Mouse (Mus musculus): Measurements from ENCODE around the gene Dcst1.

Gene Dcst1

DNA sequence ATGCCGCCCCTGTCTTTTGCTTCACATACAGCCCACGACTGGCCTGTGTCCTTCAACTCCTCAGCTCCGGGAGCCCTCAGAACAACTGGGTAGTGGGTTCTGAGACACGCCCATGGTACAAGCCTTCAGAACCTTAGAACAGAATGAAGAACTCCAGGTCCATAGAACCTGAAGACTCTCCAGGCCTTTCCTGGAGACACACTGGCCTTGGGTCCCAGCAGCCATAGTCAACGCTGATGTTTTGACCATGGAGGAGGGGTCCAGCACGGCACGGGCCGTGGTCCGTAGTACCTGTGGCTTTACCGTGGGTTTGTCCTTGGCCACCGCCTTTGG, at the start of gene Dcst1:
Dcst1 (minus strand) TSS at position 101 of the 333 bp plus-strand sequence.
- DNase-seq (ENCODE audit: extremely low spot score, low spot score): no peak

DNA sequence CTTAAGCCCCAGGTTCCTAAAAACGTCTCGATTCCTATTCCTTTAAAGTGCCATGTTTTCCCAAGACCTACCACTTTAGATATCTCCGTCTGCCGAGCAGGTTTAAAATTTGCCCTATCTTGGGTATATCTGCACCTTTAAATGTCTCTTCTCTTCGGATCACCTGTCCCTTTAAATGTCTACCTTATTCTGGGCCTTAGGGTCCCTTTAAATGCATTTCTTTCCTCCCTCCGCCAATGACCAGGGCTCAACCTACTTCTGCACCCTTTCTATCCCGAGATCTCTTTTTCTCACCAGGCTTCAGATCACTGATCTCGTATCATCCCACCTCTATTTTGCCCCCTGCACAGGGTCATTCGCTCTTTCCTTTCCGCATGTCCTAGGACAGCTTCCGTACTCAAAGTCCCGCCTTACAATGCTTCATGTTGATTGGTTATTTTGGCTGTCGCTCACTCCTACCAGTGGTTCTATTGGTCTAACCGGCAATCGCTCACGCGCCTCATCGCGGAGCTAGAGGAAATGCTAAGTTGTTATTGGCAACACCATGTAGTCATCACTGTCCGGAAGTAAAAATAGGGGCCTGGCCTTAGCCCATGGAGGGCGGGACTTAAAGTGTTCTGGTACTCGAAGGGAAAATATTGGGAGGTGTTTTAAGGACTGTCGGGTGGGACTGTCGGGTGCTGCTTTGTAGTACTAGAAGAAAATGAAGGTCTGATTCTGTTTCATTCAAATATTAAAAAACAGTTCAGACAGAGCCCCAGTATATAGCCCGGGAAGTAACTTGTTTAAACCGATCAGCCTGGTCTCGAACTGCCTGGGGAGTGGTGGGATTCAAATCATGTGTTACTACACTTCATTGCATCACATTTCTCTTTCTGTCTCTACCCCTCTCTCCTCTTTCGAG, 46.7 kb upstream of the Dcst1 start, which contains the start of gene Flad1:
Flad1 (minus strand) TSS at position 381 of the 904 bp plus-strand sequence.
- DNase-seq (ENCODE audit: extremely low spot score, low spot score): peak; percentile 97

- no peak for DNase-seq (ENCODE audit: extremely low spot score, low spot score)
Observed at GRCm38 (mm10) chr3:89410864-89411263, 45.8 kb upstream of the Dcst1 start.

GRCm38 (mm10) chr3:89409701-89410100, 44.6 kb upstream of the Dcst1 start:
- no peak for DNase-seq (ENCODE audit: extremely low spot score, low spot score)

DNA sequence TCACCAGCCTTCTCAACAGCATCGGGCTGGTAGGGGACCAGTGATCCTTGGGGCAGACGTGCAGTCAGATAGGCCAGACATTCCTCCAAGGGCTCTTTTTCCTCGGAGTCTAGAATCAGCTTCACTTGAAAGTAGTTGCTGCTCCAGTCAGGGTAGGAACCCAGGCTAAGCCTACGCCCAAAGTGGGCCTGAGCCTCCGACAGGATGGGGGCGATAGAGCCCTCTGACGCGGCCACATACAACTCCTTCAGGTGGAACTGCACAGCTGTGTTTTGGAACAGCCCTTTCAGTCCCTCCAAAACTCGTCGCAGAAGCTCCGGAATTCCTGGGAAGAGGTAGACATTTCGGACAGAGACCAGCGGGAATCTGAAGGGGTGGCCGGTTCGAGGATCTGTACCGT, 43.4 kb upstream of the Dcst1 start:
- no peak for DNase-seq (ENCODE audit: extremely low spot score, low spot score)

DNA sequence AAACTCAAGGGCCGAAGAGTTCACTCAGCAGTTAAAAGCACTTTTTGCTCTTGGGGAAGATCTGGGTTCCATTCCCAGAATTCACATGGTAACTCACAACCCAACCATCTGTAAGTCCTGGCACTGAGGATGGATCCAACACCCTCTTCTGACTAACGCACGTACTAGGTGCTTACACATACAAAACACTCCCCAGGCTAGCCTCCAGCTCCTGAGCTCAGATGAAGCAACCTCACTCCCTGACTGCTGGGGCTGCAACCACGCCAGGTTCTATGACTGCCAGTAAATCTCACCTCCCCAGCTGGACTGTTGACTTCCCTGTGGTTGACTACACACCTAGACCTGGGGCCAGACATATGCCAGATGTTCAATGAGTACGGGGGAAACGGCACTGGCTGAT, 41.8 kb upstream of the Dcst1 start:
- DNase-seq (ENCODE audit: extremely low spot score, low spot score): no peak

DNA sequence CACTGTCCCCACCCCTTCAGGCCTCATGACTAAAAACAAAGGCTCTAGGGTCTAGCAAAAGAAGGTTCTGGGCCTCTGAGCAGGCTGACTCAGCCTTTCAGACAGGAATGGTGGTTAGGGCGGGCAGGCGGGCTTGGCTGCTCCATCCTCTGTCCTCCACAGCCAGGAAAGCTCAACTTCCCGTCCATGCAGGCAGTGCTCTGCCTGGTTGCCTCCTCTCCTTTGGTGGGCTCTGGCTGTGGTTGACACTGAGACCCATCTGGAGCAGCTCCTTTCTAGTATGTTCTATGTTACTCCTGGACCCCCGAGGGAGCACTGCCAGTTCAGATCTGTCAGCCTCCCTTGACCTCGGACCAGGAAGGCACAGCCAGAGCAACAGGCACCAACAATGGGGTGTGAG, 37.6 kb upstream of the Dcst1 start, which contains the start of gene Lenep:
Lenep (minus strand) TSS at position 101 of the 400 bp plus-strand sequence.
- no peak for DNase-seq (ENCODE audit: extremely low spot score, low spot score)

DNA sequence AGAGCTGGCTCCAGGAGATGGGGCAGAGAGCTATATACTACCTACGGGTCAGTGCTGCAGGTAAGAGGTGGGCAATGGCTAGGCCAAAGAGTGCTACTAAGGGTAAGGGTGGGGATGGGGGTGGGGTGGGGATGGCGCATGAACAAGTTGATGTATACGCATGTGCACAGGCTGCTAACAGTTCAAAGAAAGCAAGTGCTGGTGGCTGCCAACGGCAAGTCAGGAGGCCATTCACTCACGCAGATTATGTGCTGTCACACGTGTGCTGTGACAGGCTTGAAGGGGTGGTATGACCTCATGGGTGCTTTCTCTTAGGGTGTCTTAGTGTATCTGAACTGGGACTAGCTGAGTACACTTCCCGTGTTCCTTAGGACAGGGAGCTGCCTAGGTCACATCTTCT, 36.3 kb upstream of the Dcst1 start:
- DNase-seq (ENCODE audit: extremely low spot score, low spot score): no peak

DNA sequence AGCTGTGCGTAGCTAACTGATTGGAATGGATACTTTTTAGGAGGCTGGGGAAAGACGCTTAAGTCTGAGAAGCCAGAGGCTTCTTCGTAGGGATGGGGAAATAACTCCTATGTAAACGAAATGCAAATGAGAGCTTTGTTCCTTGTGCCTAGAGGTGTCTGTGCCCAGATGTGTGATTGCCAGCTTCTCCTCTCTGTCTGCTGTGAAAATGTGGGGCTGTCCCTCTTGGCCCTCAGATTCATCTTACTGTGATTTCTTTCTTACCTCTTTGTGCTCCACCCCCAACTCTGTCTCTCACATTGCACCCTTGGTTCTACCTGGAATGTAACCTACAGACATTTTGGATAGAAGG, 31.6 kb upstream of the Dcst1 start:
- no peak for DNase-seq (ENCODE audit: extremely low spot score, low spot score)

GRCm38 (mm10) chr3:89395806-89396653, 31.0 kb upstream of the Dcst1 start:
- peak; percentile 75 for DNase-seq (ENCODE audit: extremely low spot score, low spot score)

GRCm38 (mm10) chr3:89395419-89395805, 30.4 kb upstream of the Dcst1 start:
- no peak for DNase-seq (ENCODE audit: extremely low spot score, low spot score)

GRCm38 (mm10) chr3:89394894-89395256, 29.8 kb upstream of the Dcst1 start:
- DNase-seq (ENCODE audit: extremely low spot score, low spot score): peak; percentile 76

- peak; percentile 84 for DNase-seq (ENCODE audit: extremely low spot score, low spot score)
Observed at GRCm38 (mm10) chr3:89394006-89394893, 29.2 kb upstream of the Dcst1 start, which contains the start of gene Zbtb7b. TSS of gene Zbtb7b (minus strand) at chr3:89394776.

DNA sequence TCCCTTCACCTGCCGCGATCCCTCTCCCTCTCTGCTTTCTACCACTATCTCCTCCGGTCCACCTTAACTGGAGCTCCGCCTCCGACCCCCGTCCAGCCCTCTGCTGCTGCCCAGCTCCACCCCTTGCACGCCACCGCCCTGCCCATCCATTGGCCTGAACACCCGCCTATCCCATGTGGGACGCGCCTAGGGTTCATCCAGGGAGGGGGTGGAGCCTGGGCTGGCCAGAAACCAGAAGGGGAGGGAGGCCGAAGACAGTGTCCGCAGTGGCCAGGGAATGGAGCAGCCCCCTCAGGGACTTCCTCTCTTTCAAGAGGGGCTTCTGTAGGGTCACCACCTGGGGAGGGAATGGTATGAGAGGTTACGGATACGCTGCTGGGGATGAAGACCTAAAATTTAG, 28.6 kb upstream of the Dcst1 start:
- DNase-seq (ENCODE audit: extremely low spot score, low spot score): peak; percentile 95

GRCm38 (mm10) chr3:89392871-89393311, 27.8 kb upstream of the Dcst1 start:
- peak; percentile 46 for DNase-seq (ENCODE audit: extremely low spot score, low spot score)

DNA sequence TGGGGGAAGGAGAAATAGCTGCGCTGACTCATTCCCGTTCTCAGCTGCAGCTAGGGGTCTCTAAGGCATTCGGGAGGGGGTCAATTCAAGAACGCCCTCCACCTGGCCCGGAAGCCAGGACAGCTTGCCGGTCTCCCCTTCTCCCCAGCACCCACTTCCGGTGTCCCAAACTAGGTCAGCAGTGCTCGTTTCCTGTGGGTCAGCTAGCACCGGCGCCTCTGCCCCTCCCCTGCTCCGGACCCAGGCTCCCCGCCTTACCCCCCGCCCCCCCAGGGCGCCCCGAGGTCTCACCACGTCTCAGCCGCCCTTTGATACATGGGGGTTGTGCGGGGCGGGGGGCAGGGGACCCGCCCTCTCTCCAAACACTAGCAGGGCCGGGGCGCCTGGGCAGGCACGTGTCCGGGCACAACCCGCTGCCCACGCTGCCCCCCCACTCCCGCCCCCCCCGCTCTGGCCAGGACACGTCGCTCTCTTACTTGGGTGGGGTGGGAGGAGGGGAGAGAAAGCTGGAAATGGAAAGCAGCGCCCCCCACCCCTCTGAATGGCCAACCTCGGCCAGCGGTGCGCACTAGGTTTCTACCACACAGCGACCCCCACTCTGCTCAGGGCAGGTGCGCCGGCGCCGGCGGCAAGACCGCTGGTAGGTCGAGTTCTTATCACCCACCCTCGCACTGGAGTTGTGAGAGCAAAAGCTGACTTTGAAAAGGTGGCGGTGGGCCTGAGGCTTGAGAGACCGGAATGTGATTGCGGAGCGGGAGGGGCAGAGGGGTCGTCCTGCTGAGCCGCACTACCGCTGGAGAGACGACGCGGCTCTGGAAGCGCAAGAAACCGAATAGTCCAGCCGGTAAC, 26.8 kb upstream of the Dcst1 start:
- DNase-seq (ENCODE audit: extremely low spot score, low spot score): peak; percentile 63

GRCm38 (mm10) chr3:89390699-89391662, 25.9 kb upstream of the Dcst1 start:
- no peak for DNase-seq (ENCODE audit: extremely low spot score, low spot score)

DNA sequence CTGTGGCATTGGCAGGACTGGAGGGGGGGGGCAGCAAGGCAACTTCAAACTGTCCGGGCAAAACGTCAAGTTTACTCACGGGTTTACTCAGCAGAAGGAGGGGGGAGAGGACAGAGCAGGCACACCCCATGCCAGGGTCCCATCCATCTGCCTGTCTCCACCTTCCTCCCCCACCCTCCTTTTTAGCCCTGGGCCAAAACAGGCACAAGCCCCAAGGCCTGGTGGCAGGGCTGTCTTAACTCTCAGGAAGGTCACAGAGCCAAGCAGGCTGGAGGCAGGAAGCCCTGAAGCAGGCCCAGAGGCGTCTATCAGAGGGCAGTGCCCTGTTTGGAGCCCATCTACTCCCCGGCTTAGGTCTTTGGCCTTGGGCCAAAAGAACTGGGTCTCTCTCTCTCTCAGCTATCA, 25.1 kb upstream of the Dcst1 start:
- no peak for DNase-seq (ENCODE audit: extremely low spot score, low spot score)

Measured in neural tube, embryonic 10.5 days (tissue).